Mouse (Mus musculus): ENCODE results near the gene Slc22a7. TPM values are rescaled to one million over a fixed set of nuclear protein-coding genes. Genes with fewer than 3 reads are reported as not detected.

Gene Slc22a7
- total RNA-seq, 2 experiments from 2014 or later, result 0.19 to 0.39 TPM

GRCm38 (mm10) chr17:46436672-46437366, 1.4 kb downstream of the Slc22a7 start:
- no peak for DNase-seq (ENCODE audit: low spot score in 2 of 2)

GRCm38 (mm10) chr17:46433627-46434026, 4.6 kb downstream of the Slc22a7 start:
- DNase-seq (ENCODE audit: low spot score in 2 of 2), result no peak

DNA sequence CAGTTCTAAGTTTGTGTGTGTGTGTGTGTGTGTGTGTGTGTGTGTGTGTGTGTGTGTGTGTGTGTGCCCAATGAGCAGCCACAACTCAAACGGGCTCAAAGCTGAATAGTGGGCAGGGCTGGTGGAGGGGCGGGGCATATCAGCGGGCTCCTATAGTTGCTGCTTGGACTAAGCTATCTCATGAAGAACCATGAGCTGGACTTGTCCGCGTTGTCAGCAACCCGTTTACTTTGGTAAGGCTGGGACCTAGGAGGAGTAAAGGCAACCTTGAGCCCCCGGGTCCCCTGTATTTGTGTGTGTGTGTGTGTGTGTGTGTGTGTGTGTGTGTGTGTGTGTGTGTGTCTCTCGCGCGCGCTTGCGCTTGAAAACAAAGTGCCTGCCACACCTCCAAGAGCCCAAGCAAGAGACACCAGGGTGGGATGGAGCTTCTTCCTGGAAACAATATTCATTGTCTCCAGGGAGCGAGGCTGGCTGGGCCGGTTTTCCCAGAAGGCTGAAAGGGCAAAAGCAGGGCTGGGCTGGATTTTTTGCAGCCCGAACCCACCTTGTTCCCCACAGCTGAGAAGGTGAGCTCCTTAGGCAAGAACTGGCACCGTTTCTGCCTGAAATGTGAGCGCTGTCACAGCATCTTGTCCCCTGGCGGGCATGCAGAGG, 9.4 kb downstream of the Slc22a7 start, which contains the start of gene Crip3:
Gene Crip3 (plus strand): TSS at position 166 of the 654 bp plus-strand sequence.
- DNase-seq (ENCODE audit: low spot score in 2 of 2), result no peak

- DNase-seq (ENCODE audit: low spot score in 2 of 2), result no peak
Observed at GRCm38 (mm10) chr17:46426496-46426895, 11.8 kb downstream of the Slc22a7 start.

- DNase-seq (ENCODE audit: low spot score in 2 of 2), result no peak
Observed at GRCm38 (mm10) chr17:46419717-46420116, 18.5 kb downstream of the Slc22a7 start.

- no peak for DNase-seq (ENCODE audit: low spot score in 2 of 2)
Observed at GRCm38 (mm10) chr17:46418628-46419027, 19.6 kb downstream of the Slc22a7 start.

- no peak for DNase-seq (ENCODE audit: low spot score in 2 of 2)
Observed at GRCm38 (mm10) chr17:46408478-46408877, 29.8 kb downstream of the Slc22a7 start.

- no peak for DNase-seq (ENCODE audit: low spot score in 2 of 2)
Observed at GRCm38 (mm10) chr17:46394631-46395030, 43.6 kb downstream of the Slc22a7 start.

- DNase-seq (ENCODE audit: low spot score in 2 of 2), result peak in 1 of 2 experiments; percentile 37
Observed at GRCm38 (mm10) chr17:46393012-46393411, 45.2 kb downstream of the Slc22a7 start.

DNA sequence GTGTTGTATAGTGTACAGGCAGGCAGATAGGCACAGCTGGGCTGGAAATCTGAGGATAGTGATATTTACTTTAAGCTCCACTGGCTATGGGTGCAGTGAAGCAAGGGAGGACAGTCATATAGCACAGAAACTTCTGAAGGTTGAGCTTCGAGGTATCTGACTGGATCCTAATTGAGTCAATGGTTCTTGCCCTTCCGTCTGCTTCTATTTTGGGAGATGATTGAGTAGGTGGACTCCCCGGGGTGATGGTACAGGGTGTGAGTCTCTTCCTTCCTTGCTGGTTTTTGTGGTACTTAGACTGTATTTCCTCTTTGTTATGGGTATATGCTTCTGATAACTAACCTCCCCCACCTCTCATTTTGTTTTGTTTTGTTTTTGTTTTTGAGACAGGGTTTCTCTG, 50.1 kb downstream of the Slc22a7 start:
- DNase-seq (ENCODE audit: low spot score in 2 of 2), result no peak

DNA sequence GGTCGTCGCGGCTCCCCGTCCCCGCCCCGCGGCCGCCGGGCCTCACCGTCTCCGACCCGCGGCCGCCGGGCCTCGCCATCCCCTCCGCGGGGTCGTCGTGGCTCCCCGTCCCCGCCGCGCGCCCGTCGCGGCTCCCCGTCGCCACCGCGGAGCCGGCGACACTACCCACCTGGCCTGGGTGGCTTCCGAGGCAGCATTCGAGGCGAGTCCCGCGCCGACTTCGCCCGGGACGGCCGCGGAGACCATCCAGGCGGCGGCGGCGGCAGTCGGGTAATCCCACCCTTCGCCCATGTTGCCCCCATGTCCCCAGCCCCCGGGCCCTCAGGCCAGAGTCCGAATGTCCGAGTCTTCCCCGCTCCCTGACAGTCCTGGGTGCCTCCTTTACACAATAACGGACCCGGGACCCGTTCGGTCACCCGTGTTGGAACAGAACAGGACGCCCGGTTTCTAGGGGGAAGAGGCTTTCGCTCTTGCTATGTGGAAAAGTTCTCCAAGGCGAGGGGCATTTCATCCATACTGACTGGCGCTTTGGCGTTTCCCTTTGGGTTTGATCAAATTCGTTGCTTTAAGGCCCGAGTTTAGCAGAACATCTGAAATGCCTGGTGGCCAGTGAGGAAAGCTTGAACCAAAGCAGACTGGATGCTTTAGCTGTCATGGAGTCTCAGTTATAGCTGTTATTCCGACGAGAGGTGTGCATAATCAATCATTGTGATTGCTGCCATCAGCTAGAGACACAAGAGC, 54.0 kb downstream of the Slc22a7 start:
- peak; percentile 17 to 34 for DNase-seq (ENCODE audit: low spot score in 2 of 2)

DNA sequence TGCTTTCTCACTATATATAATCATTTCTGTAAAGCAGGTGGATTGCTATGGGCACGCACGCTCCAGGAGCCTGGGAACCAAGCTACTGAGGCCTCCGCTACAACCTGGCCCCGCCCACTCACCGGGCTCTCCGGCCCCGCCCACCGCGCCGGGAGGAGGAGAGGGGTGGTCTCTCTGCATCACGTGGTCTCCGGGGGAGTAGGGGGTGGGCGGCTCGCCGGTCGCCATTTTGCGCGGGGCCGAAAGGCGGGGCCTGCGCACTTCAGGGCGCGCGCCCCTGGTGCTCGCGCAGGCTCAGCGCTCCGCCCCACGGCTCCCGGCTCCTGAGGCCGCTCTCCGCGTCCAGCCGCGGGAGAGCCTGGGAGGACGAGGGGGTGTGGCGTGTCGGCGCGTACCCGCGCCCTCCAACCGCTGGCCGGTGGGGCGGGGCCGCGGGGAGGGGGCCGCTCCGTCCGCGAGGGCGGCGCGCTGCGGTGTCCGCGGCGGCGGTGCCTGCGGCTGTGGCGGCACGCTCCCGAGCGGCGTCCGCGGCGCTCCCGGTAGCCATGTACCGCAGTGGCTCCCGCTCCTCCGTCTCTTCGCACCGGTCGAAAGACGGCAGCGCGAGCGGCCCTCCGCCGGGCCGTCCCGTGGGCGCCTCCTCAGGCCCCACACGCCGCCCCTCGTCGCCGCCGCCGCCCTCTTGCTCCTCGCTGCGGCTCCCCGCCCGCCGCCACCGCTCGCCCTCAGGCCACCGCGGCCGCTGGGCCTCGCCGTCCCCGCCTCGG, 54.8 kb downstream of the Slc22a7 start, which contains the start of gene Zfp318:
Gene Zfp318 (plus strand): TSS at position 438 of the 767 bp plus-strand sequence.
- peak; percentile 94 to 98 for DNase-seq (ENCODE audit: low spot score in 2 of 2)

Other genes starting within 250 kb of the Slc22a7 start
- gene Polh, start 235.8 kb downstream of the Slc22a7 start, total RNA-seq (2021), result 1 to 10 TPM; 6.2 to 6.9 TPM
- 10 to 100 TPM; 43.8 to 44.4 TPM for gene Xpo5, start 235.7 kb downstream of the Slc22a7 start, total RNA-seq (2021)
- 10 to 100 TPM; 35.0 to 35.9 TPM for gene Polr1c, start 190.4 kb downstream of the Slc22a7 start, total RNA-seq (2021)
- 10 to 100 TPM; 81.9 to 91.9 TPM for gene Yipf3, start 190.4 kb downstream of the Slc22a7 start, total RNA-seq (2021)
- gene Lrrc73, start 184.9 kb downstream of the Slc22a7 start, total RNA-seq (2021), result 10 to 100 TPM; 76.9 to 83.1 TPM
- gene Tjap1, start 155.4 kb downstream of the Slc22a7 start, total RNA-seq (2021), result 10 to 100 TPM; 43.4 to 49.2 TPM
- 10 to 100 TPM; 44.1 to 50.9 TPM for gene Dlk2, start 141.0 kb downstream of the Slc22a7 start, total RNA-seq (2021)
- gene Abcc10, start 110.1 kb downstream of the Slc22a7 start, total RNA-seq (2021), result 10 to 100 TPM; 10.2 to 10.3 TPM
- 10 to 100 TPM; 64.7 to 67.3 TPM for gene Zfp318, start 54.7 kb downstream of the Slc22a7 start, total RNA-seq (2021)
- gene Crip3, start 9.5 kb downstream of the Slc22a7 start, total RNA-seq (2021), result 1 to 10 TPM; 2.8 to 4.1 TPM
- gene Ttbk1, start 49.2 kb upstream of the Slc22a7 start, total RNA-seq (2021), result 100 to 1,000 TPM; 123 to 125 TPM
- gene Dnph1, start 58.3 kb upstream of the Slc22a7 start, total RNA-seq (2021), result 1 to 10 TPM; 5.7 TPM
- gene Cul9, start 107.9 kb upstream of the Slc22a7 start, total RNA-seq (2021), result 10 to 100 TPM; 42.7 to 43.9 TPM
- 10 to 100 TPM; 62.7 to 65.5 TPM for gene Srf, start 117.7 kb upstream of the Slc22a7 start, total RNA-seq (2021)
- 10 to 100 TPM; 11.2 to 11.4 TPM for gene Ptk7, start 191.0 kb upstream of the Slc22a7 start, total RNA-seq (2021)
- 10 to 100 TPM; 15.1 to 16.7 TPM for gene Klc4, start 207.6 kb upstream of the Slc22a7 start, total RNA-seq (2021)
- 10 to 100 TPM; 51.1 to 54.3 TPM for gene Mrpl2, start 207.8 kb upstream of the Slc22a7 start, total RNA-seq (2021)
- 10 to 100 TPM; 23.8 to 24.4 TPM for gene Cul7, start 211.9 kb upstream of the Slc22a7 start, total RNA-seq (2021)
- gene Rrp36, start 235.9 kb upstream of the Slc22a7 start, total RNA-seq (2021), result 10 to 100 TPM; 12.5 to 15.7 TPM
- gene Mea1, start 240.3 kb upstream of the Slc22a7 start, total RNA-seq (2021), result 100 to 1,000 TPM in 1 of 2 experiments, 10 to 100 TPM in 1; 98.2 to 103 TPM
- gene Klhdc3, start 242.5 kb upstream of the Slc22a7 start, total RNA-seq (2021), result 100 to 1,000 TPM; 174 to 176 TPM